Mouse (Mus musculus) ovary, postnatal 14 days (tissue): ENCODE measurements at regions not wholly inside any gene's neighbourhood (a gene's known extent, or its start where the extent isn't known, plus 50 kb on each side); places are given as distances from the start of the nearest gene placed in this dataset.

ENCODE experiments used
- DNase-seq: peaks from one replicate; pipeline ENCODE4 v3.0.0; 2022; ENCODE audit warnings: low spot score

GRCm38 (mm10) chr8:26884350-26884749 is 92.8 kb upstream of the Zfp703 start:
- no peak for DNase-seq

- DNase-seq, result no peak
These were observed 91.8 kb upstream of the Zfp703 start for GRCm38 (mm10) chr8:26885365-26885764.

- no peak for DNase-seq
These were observed 90.2 kb upstream of the Zfp703 start for GRCm38 (mm10) chr8:26886783-26887486.

DNA sequence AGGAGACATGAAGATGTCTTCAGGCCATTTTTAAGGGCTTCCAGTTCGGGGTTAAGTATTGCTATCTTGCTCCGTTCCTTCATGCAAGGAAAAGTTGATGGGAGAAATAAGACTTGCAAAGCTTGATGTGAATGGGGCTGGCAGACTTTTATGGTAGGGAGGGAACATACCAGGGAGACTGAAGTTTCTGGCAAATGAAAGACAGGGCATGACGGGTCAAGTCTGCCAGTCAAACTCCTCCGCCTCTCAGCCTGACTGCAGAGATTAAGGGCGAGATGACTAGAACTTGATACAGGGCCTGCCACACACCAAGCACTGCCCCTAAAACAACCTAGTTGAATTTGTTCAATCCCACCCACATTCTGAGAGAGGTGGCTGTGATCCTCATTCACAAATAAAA is 89.6 kb upstream of the Zfp703 start:
- DNase-seq, result no peak

DNA sequence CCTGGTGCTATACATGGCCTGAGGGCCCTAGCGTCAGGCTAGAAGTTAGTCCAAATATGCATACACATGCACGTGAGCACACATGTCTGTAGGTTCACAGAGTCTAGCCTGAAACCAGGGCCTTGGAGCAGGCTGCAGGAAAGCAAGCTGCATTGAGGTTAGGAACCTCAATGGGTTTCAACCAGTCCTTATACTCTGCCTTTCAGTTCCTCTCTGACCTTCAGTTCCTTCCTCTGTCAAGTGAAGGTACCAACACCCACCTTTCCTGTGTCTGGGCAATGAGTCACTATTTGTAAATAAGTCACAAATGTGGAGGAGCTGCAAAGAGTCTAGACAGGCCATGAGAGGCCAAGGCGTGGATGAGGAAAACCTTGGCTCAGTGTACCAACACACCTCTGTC is 89.1 kb upstream of the Zfp703 start:
- DNase-seq, result no peak

GRCm38 (mm10) chr8:26891881-26892280 is 85.2 kb upstream of the Zfp703 start:
- DNase-seq, result no peak

- no peak for DNase-seq
These were observed 84.7 kb upstream of the Zfp703 start for GRCm38 (mm10) chr8:26892380-26892779.

GRCm38 (mm10) chr8:26895867-26896266 is 81.3 kb upstream of the Zfp703 start:
- no peak for DNase-seq

DNA sequence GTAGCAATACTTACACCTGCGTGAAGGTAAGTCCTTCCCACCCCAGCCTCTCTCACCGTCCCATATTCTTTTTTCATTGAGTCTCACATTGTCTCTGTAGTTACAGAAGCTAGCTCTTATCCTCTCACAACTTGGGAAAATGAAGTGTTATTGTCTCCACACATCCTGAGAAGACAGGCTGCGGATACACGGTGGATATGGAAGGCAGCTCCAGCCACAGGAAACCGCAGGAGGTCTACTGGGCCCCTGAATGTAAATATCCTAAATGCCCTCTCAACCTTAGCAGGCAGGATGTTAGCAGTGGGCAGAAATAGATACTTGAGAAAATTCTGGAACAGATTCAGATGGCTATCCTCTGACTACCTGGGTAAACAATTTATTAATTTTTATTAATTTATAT is 73.8 kb upstream of the Zfp703 start:
- no peak for DNase-seq

GRCm38 (mm10) chr8:26906257-26906656 is 70.9 kb upstream of the Zfp703 start:
- no peak for DNase-seq

DNA sequence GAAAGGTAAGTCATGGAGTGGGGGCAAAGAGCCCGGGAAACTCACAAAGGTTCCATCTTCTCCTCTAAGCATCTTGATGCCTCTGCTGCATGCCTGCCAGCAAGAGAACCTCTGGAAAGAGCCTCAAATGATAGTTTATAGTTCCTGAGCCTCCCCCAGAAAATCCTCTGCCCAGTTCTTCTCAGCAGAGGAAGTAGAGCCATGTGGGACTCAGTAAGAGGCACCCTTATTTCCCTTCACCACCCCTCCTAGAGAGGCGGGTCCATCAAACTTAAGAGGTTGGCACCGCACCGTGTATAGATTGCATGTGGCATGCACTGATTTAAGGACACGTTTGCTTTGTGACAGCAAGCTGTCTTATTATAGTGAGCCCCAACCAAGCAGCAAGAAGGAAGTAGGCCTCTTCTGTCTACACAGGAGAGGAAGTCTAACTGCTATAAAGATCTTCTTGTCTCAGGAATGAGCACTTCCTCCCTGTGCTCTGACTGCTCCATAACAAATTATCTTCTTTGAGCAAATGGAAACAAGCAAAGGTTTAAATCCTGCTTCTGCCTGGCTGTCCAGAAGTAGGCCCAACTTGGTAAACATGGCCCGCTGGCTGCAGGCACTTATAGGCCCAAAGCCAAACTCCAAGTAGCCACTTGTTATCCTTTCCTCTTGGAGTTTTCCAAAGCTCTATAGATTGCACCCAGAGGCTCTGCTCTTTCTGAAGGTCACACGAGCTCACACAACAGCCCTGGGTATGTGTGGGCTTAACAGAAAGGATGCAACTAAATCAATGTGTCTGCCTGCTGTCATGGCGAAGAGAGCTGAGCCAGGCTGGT is 69.6 kb upstream of the Zfp703 start:
- no peak for DNase-seq

- DNase-seq, result no peak
These were observed 66.9 kb upstream of the Zfp703 start for GRCm38 (mm10) chr8:26910186-26910585.

GRCm38 (mm10) chr8:26913562-26914529 is 63.3 kb upstream of the Zfp703 start:
- DNase-seq, result no peak

GRCm38 (mm10) chr8:26915731-26916130 is 61.4 kb upstream of the Zfp703 start:
- no peak for DNase-seq

DNA sequence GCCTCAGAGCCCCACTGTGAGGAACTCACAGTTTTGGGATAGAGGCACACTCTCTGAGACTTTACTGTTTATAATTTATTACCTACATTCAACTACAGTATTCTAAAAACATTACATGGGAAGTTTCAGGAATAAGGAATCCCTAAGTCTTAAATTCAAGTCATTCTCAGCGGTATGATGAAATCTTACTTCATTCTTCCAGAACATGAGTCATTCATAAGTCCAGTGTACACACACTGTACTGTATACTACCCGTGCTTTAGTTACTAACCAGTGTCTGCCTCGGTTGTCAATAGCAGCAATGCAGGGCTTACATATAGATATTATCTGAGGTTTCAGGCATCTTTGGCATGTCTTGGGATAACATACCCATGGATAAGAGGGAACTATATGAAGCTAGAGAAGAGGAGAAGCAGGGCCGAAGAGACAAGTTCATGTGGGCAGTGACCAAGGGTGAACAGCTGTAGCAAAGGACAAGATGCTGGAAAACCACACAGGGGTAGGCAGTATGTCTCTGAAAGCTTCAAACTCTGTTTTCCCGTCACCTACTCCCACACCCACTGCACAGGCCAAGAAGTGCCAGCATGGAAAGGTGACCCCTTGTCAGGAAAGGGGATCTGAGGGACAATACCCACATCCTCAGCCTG is 55.5 kb upstream of the Zfp703 start:
- DNase-seq, result no peak

GRCm38 (mm10) chr8:26922178-26922540 is 55.0 kb upstream of the Zfp703 start:
- DNase-seq, result no peak

DNA sequence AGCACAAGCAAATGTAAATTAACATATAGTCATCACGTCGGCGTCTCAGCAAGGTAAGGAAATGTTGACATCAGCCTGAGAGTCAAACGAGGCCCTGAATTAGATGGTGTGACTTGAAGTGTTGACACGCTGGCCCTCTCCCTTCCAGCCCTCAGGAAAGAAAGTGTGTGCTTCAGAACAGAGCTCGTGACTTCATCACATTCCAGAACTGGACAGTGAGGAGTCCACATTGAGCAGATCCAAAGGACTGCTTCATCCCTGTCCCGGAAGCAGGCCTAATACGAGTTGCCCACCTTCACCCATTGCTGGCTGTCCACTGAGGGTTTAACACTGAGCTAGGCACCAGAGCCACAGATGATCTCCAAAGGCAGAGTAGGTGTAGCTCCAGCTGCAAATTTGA is 54.0 kb upstream of the Zfp703 start:
- DNase-seq, result no peak
